ENCODE assay signal across 21 mouse cellular contexts in the genomic region with DNA sequence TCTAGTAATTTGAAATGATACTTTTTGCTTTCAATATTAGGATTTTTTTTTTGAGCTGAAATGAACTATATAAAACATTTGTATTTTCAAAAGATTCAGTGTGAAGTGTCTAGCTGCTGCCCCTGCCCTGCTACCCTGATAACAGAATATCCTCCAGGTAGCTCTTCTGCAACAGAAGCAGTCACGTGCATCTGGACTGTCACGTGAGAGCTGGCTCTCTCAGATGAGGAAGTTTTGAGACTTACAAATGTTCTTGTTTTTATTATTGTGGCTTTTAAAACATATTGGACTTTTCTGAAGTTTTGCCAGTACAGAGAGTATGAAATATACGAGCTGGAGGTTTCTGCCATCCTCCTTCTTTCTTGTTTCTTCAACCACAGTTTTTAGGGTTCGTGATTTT.
"Had no signal": no experiment of that assay in that cellular context is flagged by ENCODE, and none has a peak within 500 bp of the region (broad histone marks: within the 10 kb centered on the region; RNA-seq: fewer than 3 reads in every experiment).

No protein-coding gene starts in this region.

- DNase-seq: kidney, postnatal 10 days; kidney, postnatal 4 days; liver; lung, adult 18-20 months; lung, postnatal 10 days; retina, postnatal 1 day; right cerebral cortex, postnatal 25 days; thymus, adult 18-20 months; thymus, postnatal 36 days had no signal

- H3K4me1 ChIP-seq: kidney, embryonic 15.5 days; limb, embryonic 10.5 days; limb, embryonic 13.5 days; lung, embryonic 15.5 days; midbrain, embryonic 12.5 days; midbrain, embryonic 15.5 days; neural tube, embryonic 13.5 days had no signal

- H3K9ac ChIP-seq: kidney, embryonic 15.5 days; limb, embryonic 13.5 days; liver, embryonic 12.5 days; liver, embryonic 15.5 days; lung, embryonic 15.5 days; midbrain, embryonic 12.5 days; midbrain, embryonic 15.5 days; neural tube, embryonic 13.5 days had no signal

- H3K4me2 ChIP-seq: kidney, embryonic 15.5 days; limb, embryonic 13.5 days; liver, embryonic 12.5 days; liver, embryonic 15.5 days; lung, embryonic 15.5 days; midbrain, embryonic 12.5 days; midbrain, embryonic 15.5 days; neural tube, embryonic 13.5 days had no signal

- H3K27ac ChIP-seq: kidney, embryonic 15.5 days; limb, embryonic 10.5 days; limb, embryonic 13.5 days; liver, embryonic 12.5 days; lung, embryonic 15.5 days; macrophage; midbrain, embryonic 12.5 days; midbrain, embryonic 15.5 days; neural tube, embryonic 13.5 days had no signal

- H3K4me3 ChIP-seq: kidney, embryonic 15.5 days; limb, embryonic 10.5 days; limb, embryonic 13.5 days; liver, embryonic 12.5 days; liver, embryonic 15.5 days; lung, embryonic 15.5 days; midbrain, embryonic 12.5 days; midbrain, embryonic 15.5 days; myocyte; neural tube, embryonic 13.5 days had no signal

- H3K9me3 ChIP-seq: kidney, embryonic 15.5 days; limb, embryonic 10.5 days; liver, embryonic 12.5 days; liver, embryonic 15.5 days; lung, embryonic 15.5 days; midbrain, embryonic 12.5 days; midbrain, embryonic 15.5 days; neural tube, embryonic 13.5 days had no signal

- H3K36me3 ChIP-seq: midbrain, embryonic 15.5 days had no signal

- ATAC-seq: intestine, postnatal 0 days; liver, embryonic 12.5 days; midbrain, embryonic 15.5 days had no signal

- H3K27me3 ChIP-seq: kidney, embryonic 15.5 days; limb, embryonic 13.5 days; liver, embryonic 12.5 days; liver, embryonic 15.5 days; lung, embryonic 15.5 days; midbrain, embryonic 12.5 days; midbrain, embryonic 15.5 days; neural tube, embryonic 13.5 days had no signal
